Mouse (Mus musculus) gastrocnemius, adult 18-20 months (tissue): ENCODE results near the gene Stk38. TPM values are rescaled to one million over a fixed set of nuclear protein-coding genes. Genes with fewer than 3 reads are reported as not detected.
"Not testable (repeated sequence)": the region's sequence is repeated elsewhere in the genome, so short reads cannot be mapped to it uniquely, and the experiment has no call there.

Experiments
- DNase-seq: peaks from one replicate; pipeline ENCODE4 v3.0.0; 2021; ENCODE audit warnings: low spot score
- total RNA-seq, 2 experiments: library from RNA; stranded (reverse); gene quantifications; 2 replicates each; pipeline ENCODE4 v1.2.3; 2021

Gene Stk38
- total RNA-seq, 2 experiments from 2014 or later = 20.2 to 22.4 TPM

DNA sequence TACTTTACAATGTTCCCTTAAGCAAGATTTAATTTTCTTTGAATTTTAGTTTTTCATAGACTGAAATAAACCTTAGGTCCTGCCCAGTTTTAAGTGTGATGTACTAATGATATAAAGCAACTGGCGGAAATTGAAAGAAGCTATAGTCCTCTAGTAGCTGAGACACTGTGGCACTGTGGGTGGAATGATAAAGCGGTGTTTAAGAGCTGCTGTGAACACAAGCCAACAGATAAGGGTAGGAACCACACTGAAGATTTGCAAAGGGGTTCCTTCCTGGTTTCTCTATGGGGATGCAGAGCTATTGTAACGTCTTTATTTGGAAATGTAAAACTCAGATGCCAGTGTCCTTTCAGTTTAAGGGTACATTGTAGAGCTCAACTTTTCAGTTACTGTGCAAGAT lies 33.8 kb upstream of the Stk38 start:
- DNase-seq = not testable (repeated sequence)

DNA sequence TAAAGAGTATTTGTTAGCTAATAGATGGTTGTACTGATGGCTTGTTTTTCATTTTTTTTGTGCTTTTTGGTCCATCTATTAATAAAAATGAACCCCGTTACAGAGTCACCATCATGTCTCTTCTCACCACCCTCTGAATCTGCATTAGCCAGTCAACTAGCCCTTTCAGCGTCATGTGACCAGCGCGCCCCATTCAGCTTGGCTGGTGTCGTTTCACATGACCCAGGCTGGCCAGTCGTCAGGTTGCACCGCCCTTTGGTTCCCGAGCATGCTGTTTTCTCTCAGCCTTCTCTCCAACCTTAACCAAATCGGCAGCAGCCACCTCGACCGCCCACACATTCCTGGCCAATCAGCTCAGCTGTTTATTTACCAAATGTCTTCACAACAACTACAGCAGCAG lies 31.6 kb upstream of the Stk38 start:
- DNase-seq = peak; percentile 28

DNA sequence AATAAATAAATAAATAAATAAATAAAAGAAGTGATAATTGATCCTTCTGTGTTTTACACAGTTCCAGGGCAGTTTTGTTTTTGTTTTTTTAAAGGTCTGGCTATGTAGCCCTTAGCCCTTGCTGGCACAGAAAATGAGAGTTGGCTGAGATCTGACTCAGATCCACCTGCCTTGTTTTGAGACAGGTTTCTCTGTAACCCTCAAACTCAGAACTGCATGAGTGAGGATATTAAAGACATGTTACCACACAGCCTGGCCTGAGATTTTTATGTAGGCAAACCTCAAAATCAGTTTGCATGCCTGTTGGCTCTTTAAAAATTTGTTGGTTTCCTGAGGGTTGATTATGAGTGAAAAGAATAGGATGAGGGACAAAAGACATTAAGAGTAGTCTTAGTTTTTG lies 27.7 kb upstream of the Stk38 start:
- DNase-seq = no peak

DNA sequence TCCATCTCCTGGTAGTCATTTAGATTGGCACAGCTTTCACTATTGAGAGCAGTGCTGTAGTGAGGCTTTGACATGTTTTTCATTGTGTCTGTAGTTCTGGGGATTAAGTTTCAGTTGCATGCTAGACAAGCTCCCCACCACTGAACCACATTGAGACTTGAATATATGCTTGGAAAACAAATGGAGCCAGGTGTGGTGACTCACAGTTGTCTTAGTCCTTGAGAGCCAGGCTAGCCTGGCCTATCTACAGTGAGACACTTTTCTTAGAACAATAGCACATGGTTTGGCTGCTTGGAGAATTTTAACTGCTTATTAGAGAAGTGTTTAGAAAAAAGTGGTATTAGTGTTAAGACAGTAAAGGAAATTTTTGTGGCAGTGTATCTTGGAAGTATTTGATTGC lies 26.5 kb upstream of the Stk38 start:
- DNase-seq = no peak

DNA sequence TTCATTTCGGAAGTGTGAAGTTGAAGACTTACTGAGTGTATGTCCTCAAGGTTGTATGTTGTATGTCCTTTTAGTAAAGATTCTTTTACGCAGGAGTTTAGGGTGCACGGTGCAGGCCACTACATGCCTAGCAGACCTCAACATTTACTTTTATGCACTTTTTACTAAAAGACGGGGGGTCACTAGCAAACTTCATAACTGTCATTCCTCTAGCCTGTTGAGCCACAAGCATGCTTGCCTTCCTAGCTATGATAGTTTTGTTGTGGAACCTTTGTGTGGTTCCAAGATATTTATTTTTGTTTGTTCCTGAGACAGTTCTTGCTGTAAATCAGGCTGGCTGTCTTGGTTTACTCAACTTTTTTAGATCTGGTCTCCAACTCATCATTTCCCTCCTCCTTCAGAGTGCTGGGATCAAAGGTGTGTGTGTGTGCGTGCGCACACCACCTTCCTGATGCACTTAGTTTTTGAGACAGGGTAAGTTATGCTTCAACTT lies 25.8 kb upstream of the Stk38 start:
- DNase-seq = no peak

DNA sequence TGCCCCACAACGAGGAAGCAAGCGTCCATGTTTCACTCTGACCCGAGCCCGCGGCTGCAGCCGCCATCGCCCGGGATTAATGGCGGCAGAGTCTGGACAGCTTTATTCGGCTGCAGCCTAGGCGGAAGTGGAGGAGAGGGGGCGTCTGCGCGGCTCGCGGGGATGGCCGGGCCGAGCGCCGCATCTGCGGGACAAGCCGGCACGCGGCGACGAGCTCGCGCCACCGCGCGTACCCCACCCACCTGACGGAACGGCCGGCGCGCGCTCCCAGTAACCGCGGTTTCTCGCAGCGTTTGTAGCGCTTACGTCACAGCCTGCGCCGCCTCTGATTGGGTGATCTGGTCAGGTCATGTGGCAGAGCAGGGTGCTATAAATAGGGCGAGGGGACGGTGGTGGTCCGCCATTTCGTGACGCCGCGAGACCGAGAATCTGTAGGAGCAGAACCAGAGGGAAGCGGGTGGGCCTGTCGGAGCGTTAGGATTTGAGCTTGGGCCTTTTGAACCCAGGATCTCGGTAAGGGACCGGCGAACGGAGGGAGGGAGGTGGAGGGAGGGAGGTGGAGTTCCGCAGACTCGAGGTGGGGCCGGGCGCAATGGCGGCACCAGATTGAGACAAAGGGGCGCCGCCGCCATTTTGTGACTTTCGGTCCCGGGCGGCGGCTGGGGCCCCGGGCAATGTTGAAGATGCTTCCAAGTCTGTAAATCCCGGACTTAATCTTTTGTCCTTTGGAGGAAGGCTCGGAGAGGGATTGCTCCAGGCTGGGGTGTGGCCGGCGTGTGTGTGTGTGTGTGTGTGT lies 24.7 kb upstream of the Stk38 start, which contains the start of gene Srsf3:
Gene Srsf3 (plus strand): TSS at position 355 of the 796 bp plus-strand sequence.
- DNase-seq = peak; percentile 98

DNA sequence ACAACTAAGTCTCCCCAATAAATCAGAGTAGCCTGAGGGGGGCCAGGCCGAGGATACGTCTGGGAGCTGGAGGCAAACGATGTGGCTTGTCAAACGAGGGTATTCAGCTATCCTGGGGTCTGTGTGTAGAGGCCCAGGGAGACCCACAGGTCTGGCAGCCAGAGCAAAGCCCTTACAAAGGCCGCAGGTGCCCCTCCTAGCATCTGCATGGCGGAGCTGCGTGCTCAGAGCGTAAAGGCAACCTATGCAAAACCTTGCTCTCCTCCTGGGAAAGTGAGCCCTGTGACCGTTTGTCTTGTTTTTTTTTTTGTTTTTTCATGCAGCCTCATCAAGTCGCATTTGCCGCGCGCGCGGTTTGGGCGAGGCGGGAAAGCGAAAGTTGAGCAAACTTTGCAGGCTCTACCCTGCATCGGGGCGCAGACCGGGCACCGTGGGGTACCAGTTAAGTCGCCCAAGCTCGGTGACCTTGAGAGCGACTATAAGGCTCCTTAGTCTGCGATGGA lies 24.0 kb upstream of the Stk38 start:
- DNase-seq = no peak

DNA sequence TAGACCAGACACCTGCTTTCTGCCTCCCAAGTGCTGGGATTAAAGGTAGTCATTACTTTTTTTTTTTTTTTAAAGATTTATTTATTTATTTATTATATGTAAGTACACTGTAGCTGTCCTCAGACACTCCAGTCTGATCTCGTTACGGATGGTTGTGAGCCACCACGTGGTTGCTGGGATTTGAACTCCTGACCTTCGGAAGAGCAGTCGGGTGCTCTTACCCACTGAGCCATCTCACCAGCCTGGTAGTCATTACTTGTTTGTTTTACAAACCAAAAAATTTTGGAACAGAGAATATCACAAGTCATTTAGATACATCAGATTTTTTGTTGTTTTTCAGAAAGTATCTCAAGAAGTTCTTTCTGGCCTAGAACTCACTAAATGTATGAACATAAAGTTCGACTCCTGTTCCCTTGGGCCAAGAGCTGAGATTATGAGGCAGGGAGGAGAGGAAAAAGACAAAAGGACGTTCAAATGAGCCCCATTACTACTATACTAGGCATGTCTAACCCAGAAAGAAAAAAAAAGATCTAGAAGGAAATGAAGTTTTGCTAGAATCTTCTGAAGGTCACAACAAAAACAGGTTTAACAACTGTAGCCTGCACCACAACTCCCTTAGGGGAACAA lies 23.4 kb upstream of the Stk38 start:
- not testable (repeated sequence) for DNase-seq

DNA sequence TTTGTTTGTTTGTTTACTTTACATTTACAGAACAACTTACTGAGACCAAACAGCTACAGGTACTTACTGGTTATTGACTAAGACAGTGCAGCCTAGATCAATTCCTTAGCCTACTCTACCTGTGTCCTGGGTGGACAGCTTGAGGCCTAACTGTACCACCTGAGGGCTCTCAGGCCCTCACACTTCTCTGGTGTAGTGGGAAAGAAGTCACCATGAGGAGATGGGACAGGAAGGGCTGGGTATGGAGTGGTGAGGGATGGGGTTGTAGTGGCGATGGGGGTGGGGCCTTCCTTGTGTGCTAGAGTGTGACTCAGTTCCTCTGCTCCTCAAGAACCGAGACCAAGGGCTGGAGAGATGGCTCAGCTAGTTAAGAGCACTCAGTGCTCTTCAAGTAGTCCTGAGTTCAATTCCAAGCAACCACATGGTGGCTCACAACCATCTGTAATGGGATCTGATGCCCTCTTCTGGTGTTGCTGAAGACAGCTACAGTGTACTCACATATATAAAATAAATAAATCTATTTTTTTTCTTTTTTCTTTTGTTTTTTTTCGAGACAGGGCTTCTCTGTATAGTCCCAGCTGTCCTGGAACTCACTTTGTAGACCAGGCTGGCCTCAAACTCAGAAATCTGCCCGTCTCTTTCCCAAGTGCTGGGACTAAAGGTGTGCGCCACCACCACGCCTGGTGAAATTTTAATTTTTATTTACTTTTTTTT lies 22.7 kb upstream of the Stk38 start:
- no peak for DNase-seq

DNA sequence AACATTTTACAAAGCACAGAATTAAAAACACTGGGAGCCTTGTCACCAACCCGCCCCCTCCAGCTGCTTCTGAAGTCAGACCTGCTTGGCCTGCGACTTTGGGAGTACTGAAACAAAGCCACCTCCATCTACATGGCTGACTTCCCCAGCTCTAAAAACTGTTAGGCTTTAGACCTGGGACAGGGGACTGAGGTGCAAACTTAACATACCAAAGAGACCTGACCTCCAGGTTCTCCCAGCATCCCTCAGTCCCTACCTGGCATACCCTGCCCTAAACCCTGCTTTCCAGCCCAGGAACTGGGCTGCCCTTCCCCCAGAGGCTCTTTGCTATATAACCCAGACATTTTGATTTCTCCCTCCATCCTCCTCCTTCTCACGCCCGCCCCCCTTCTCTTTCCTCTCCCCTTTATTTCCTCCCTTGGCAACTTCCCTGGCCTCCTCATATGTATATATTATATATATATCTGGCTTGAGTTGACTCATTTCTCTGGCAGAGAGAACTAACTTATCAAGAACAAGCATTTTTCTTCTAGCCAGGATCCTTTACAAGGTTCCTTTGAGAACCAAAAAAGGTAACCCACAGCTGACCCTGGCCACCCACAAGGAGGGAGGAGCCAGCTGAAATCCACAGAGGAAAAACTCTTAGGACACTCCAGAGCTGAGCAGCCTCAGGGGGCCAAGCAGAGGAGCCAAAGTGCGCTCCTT lies 19.0 kb upstream of the Stk38 start:
- no peak for DNase-seq

DNA sequence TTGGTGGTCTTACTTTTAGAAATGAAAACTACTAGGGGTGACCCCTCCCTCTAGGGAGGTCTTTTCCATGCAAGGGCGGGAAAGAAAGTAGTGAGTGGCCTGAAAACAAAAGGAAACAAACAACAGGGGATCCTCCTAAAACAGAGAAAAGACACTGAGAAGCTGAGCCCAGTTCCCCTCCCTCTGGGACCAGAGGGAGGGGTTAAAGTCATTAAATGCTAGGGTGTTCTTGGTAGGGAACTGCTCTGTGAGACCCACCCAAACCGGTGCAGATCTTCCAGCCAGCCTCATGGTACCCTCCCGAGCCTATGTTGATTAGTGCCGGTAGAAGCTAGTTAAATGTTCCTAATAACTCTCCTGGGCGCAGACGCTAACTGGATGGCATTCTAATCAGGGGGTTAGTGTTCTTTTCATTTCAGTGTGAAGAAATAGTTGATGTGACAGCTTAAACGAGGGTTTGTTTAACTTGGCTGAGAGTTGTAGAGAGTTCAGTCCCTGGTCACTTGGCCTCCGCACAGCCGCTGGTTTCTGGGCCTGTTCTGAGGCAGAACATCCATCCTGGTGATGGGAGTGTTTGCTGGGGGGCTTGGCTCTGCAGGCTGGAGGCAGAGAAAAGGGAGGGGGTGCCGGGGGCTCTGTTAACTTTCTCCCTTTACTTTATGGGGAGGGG lies 17.2 kb upstream of the Stk38 start:
- no peak for DNase-seq

DNA sequence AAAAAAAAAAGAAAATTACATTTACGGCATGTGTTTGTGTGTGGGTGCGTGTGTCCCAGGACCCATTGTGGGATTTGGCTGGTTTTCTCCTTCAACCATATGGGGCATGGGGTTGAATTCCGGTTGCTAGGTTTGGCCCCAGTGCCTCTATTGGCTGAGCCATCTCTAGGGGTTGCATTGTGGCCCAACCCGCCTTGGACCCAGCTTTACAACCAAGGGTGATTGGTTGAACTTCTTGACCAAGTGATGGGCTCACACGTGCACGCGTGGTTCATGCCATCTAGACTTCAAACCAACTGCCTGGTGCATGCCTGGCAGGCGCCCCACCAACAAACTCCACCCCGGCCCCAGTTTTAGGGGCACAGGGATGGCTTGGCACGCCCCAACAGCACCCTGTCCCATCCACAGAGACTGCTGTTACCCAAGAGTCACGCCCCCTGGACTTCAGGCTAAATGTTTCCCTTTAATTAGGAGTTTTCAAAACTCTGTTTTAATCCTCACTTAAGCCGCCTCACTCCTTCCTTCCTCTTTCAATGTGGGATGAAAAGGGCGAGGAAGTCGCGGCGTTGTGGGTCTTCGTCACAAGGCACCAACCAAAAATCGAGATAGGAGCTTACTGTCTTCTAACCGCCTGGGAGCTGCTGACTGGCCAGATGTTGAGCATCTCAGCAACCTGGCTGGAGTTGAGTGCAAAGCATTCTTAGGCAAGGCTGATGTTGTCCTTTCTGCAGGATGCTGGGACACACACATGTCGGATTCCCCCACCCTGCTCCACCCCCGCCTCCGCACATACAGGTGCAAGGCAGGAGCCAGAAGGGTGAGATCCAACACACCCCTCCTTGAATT lies 16.5 kb upstream of the Stk38 start:
- no peak for DNase-seq

DNA sequence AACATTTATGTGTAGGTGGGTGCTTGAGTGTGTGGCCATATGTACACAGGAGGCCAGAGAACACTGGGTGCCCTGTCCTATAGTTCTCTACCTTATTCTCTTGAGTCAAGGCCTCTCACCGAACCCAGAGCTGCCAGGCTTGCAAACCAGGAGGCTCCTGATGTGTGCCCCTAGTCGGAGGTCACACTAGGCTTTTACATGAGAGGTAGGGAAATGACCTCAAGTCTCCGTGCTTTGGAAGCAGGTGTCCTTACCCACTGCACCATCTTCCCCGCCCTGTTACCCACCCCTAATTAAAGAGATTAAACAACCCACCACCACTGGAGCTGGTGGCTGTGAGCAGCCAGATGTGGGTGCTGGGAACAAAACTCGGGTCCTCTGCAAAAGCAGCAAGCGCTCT lies 15.6 kb upstream of the Stk38 start:
- DNase-seq = no peak

DNA sequence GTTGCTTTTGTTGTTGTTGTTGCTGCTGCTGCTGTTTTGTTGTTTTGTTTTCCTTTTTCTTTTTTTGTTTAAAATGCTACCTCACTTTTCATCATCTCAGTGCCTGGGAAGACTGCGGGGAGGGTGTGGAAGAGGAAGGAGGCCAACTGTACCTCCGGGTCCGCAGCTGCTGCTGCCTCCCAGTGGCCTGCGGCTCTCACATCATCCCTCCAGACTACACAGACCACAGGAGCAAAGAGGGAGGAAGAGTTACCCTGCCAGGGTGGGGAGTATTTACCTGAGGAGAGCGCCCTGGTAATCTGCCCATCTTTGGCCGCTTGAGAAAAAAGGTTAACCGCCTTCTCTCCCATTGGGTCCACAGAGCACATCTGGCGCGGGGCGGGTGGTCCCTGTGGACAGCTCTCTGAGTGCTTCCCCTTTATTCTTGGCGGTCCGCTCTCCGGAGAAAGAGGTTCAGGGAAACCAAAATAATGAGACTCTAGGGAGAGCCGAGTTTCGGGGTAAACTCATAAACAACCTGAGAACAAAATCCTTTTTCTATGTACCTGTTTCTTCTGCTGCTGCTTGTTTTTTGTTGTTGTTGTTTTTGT lies 14.5 kb upstream of the Stk38 start:
- DNase-seq = no peak

DNA sequence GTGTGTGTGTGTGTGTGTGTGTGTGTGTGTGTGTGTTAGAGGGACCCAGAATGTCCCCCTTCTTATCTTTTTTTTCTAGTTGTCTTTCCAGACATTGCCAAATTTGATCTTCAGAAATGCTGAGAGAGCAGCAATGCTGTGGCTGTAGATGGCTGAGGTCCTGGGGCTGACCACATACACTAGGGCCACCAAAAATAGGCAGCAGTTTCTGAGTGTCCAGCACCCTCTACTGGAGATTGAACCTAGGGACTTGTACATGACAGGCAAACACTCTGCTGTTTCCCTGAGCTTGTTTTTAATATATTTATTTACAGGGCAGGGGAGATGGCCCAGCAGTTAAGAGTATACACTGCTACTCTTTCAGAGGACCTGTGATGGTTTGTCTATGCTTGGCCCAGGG lies 12.6 kb upstream of the Stk38 start:
- DNase-seq = peak; percentile 47

DNA sequence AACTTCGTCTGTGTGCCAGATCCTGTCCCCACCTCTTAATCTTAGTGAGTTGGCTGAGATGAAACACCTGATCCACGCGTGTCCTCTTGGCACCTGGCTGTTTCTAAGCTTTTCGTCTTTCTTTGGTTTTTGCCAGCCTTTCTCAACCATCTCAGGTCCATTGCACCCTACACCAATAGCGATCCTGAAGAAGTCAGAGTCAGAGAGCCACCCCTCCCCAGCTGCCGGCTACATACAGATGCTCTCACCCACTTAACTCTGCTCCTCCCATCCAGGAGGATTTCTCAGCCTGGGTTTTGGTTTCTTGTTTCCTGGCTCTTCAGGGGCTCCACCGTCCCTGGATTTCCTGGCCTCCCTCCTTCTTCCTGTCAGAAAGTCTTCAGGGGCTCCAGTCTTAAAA lies 11.6 kb upstream of the Stk38 start:
- no peak for DNase-seq

DNA sequence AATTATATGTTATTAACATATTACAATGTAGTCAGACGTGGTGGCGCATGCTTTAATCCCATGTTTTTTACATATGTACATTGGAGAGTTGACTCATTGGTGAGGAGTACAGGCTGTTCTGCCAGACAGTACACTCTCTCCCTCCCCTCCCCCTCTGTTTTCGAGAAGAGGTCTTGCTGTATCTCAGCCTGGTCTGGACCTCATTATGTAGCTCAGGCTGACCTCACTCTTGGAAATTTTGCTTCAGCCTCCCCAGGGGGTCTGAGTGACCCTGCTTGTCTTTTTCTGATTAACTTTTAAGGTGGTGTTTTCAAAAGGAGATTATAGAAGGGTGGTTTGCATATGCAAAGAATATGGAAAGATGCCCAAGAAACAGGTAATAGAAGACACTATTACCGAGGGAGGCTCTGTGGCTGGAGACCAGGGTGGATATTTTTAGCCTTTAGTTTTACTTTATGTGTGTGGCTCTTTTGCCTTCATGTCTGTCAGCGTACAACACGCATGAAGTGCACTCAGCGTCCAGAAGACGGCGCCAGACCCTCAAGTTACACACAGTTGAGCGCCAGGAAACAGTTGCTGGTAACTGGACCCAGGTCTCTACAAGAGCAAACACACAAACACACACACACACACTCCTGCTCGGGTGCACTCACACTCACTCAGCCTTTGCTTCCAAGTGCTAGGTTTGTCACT lies 10.6 kb upstream of the Stk38 start:
- DNase-seq = peak; percentile 87

DNA sequence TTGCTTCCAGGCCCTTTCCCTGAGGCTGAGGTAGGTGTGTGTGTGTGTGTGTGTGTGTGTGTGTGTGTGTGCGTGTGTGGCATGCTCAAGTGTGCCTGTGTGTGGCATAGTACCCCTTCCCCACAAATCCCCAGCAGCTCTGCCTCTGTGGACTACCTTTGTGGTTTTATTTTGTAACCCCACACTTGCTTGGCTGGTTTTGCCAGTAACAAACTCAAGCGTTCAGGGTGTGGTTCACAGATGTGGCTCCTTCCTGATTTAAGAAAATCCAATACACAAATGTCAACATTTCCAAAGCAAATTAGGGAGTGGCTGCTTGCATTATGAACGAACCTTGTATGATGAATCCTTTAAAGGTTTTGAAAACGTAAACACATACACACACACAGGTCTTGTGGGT lies 8.9 kb upstream of the Stk38 start:
- no peak for DNase-seq

DNA sequence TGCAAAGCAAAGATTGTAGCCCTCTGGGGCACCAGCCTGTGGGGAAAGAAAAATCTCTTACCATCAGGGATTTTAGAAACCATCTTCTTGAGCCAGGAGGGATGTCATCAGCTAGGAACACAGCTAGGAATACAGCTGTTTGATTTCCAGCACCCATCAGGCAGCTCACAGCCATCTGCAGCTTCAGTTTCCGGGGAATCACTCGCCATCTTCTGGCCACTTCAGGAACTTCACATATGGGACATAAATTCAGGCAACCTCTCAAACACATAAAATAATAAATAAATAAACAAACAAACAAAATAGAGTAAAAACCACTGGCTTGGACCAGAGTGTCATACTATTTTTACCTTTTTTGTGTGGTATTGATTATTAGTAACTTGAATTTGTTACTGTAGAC lies 7.8 kb upstream of the Stk38 start:
- DNase-seq = peak; percentile 43
